Mouse (Mus musculus): ENCODE results near the gene Adssl1.

The Adssl1 gene

DNA sequence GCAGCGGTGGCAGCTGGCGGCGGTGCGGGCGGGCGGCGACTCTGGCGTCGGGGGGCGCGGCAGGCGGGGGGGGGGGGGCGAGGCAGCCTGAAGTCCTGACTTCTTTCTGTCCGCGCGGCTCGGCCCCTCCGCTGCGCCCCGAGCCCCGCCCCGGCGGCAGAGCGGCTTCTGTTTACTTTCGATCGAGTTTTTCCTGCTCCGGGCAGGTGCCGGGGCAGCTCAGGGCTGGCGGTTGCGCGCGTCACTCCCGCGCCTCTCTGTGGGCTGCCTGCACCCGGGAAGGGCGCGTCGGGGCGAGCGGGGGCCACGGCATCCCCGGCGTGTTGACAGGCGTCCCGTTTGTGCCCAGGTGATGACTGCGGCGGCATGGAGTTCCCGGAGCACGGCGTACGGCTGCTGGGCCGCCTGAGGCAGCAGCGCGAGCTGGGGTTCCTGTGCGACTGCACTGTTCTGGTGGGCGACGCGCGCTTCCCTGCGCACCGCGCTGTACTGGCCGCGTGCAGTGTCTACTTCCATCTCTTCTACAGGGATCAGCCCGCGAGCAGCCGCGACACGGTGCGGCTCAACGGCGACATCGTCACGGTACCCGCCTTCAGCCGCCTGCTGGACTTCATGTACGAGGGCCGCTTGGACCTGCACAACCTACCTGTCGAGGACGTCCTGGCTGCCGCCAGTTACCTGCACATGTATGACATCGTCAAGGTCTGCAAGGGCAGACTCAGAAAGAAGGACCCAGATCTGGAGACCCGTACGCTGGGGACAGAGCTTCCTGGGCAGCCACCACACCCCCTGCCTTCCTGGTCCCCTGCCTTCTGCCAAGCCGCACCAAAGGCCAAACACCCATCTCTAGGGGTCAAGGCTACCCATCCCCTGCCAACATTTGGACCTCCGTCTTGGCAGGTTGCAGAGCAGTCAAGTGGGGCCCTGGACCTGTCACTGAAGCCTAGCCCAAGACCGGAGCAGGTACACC, 59.5 kb downstream of the Adssl1 start:
- peak; percentile 77 to 87 for DNase-seq

DNA sequence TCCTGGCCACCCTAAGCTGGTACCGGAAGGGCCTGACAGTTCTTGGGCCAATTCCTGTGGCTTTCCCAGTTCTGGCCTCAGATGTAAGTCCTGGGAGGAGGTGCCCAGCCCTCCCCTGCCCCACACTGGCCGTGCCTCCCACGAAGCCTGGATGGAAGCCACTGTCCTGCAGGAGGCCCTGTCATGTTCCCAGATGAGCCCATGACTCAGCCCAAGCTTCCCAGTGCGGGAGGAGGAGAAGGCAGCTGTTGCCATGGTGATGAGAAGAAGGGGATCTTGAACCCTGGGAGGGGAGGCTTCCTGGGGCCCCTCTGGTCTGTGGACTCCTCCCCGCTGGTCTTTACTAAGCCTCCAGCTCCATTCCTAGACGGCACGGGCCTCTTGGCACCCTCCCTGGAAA, 63.5 kb downstream of the Adssl1 start:
- DNase-seq, result no peak

DNA sequence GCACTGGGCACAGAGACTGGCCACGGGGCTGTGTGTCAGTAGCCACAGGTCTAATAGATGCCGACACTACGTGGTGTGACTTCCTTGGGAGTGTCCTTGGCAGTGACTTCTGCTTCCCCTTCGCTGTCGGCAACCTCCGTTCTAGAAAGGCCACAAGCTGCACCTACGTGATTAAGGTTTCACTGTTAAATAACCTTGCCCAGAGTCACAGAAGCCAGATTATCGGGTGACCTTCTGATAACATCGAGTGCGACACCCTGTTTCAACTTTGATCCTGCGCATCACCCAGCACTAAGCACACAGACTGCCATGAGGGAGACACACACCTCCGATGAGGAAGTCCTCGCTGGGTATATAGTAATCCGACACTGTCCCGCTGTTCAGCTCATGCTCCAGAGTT, 68.6 kb downstream of the Adssl1 start:
- peak in 1 of 2 experiments; percentile 40 for DNase-seq
